Mouse (Mus musculus) kidney, adult 9 months (tissue): ENCODE measurements at regions not wholly inside any gene's neighbourhood (a gene's known extent, or its start where the extent isn't known, plus 50 kb on each side); places are given as distances from the start of the nearest gene placed in this dataset.

ENCODE experiments used
- DNase-seq: peaks from one replicate; pipeline ENCODE4 v3.0.0; 2022

DNA sequence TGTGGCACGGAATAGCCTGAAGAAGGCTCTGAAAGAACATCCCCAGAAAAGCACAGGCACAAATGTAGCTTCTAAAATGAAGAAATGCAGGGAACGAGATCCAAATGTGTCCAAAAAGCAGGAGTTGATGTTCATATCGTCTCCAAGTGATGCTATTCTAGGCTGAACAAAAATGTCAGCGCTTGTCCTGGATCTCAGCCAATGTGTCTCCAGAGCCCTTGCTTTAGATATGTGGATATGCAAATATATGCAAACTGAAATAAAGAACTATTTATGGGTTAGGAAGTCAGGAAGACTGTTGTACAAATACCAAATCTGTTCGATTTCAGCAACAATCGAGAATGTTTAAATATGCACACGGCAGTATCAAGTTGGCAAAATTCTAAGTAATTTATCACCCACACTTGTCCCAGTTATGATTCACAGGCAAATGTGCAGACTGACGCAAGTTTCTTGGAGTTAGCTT is 320.4 kb downstream of the Synb start:
- DNase-seq: no peak

DNA sequence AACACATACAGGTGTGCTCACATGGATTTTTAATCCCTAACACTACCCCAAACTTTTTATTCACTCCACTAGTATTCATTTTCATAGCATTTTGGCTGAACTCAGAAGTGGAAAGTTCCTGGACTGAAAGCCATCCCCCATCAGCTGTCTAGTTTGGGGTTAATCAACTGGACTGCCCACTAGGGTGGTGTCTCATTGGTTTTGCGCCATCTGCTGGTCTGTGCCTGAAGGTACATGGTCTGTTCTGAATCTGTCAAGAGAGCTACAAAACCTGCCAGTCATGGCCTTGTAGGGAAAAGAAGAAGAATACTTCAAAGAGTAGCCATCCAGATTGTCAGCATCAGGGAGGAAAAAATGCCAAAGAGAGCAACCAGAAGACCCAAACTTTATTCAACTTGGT is 327.3 kb downstream of the Synb start:
- DNase-seq: peak; percentile 58

DNA sequence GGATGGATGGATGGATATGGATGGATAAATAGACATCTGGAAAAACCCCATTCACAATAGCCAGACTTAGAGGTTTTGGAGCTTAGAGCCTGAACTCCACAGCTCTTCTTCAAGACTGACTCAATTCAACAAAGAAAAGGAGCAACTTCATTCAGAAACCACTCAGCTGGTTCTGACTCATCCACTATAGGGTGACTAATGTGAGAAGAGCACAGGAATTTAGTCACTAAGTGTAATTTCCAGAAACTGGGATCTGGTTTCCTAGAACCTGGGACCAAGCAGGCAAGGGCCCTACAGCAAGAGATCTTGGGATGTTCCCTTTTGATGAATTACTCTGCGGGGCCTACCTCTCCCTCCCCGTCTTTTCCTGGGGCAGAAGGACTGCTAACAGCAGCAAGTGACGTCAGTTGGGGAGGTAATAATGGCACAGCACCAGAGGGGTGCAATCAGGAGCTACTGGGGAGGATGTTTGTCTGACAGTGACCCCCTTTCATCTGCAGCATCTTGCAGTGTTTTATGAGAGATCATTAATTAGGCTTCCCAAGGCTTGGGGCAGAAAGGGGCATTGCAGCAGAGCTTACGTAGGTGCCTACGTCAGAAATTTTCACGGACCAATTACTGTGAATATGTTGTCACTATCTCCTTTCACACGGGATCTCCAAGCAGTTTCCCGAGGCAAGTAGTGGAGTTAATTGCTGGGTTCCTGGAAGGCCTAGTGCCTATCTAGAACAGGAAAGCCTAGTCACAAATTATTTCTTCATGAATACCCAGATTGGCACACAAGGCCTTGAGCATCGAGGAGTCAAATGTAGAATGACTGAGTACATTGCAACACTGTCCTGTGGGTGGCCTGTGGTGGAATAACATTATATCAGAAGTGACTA is 339.3 kb downstream of the Synb start:
- no peak for DNase-seq

DNA sequence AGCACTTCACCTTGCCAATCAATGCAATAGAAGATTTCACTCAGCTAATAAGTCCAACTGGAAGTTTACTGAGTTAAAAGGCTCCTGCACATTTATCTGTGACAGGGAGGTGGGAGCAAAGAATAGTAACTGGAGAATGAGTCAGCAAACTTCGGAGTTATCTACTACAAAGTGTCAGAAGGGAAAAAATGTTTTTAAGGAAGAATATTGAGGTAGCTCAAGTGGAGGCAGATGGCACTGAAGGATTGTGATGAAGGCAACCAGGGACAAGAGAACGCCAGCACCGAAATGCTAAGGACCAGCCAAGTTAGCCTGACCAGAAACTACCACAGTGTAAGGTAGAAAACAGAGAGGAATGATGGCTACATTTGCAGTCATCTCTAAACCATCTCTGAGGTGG is 348.2 kb downstream of the Synb start:
- no peak for DNase-seq

DNA sequence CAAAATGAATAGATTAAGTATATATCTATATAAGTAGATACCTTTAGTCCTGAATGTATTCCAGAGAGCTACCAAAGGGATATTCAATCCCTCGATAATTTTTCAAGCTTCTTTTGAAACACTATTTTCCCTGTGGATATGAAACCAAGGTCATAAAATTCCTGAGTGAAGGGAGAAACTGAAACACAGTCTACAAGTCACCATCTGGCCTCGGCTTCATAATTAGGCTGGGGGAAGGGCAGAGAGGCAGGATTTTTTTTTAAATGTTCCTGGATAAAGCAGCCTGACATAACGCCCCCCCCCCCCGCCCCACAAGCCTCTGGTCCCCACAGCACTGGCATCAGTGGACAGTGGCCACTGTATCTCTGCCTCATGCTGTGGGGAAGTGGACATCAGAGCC is 348.7 kb downstream of the Synb start:
- no peak for DNase-seq

DNA sequence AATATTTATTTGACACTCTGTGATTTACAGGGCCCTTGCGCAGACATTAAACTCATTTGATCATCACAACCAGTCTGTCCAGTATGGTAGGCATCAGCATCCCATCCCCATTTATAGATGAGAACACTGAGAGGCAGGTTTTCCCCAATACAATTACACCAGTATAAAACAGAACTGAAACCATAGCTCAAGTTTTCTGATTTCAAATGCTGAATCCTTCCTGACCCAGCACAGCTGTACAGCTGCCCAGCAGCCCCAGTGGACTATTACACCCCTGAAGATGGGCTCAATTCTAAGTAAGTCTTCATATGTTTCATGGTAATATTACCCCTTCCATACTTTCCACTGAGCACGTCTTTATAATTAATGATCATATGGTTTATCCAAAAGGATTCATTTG is 352.3 kb downstream of the Synb start:
- no peak for DNase-seq

DNA sequence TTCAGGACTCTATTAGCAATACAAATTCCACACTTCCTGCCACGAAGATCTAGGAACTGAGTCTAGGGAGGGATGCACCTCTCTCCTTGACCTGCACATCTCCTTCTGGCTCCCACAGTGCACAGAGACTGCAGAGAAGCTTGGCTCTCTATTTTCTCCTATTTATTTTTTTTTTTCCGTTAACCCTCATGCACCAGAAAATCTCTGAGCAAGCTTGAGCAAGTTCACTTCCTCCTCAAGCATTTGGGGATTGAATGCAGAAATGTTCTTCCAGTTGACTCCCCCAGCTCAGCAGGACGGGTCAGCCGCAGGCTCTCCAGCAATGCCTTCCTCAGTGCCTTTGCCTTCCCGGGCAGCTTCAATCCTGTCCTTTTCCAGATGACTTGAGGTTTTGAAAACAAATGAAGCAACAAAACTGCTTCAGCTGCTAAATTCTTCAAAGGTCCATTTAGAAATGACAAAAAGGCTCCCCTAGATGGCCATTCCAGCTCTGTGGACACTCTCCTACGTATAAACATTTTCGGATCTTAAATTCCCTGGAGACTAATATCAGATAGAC is 352.9 kb downstream of the Synb start:
- no peak for DNase-seq

DNA sequence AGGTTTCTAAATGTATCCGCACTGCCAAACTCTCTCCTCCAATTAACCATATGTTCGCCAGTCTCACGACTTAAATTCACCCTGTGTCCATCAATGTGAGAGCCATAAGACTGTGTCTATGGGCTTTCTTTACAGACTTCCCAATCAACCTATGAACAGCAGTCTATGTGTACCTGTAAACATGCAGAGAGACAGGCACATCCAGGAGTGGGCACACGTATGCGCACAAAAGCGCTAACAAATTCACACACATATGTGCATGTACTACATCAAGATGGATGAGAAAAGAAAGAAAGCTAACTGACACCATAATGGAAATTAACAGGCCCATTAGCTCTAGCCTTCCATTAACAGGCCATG is 358.8 kb downstream of the Synb start:
- no peak for DNase-seq

DNA sequence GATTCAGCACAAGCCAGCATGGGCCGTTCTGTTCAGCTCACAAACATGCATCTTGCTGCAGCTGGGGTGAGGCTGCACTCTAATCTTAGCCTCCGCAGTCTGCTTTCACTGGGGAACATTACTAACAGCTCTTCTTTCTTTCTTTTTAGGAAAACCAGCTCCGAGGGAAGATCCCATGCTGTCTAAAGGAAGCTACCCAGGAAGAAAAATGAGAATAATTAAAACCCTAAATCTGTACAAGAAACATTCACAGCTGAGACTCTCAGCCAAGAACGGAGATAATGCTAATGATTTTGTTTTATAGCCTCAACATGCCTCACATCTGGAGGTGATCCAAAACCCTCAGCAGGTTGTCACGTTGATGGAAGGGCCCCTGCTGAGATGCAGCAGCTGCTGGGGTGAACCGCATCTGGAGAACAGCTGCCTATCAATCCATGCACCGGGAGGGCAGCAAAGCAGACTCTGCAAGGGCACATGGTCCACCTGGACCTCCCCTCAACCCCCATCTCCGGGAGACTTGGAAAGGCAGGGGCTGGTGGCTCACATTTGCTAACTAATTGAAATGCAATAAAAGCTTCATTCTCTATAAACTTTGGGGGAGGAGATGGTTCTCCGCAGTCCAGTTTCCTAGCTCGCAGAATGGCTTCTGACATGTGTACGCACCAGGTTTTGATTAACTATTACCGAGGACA is 359.3 kb downstream of the Synb start:
- DNase-seq: peak; percentile 9

DNA sequence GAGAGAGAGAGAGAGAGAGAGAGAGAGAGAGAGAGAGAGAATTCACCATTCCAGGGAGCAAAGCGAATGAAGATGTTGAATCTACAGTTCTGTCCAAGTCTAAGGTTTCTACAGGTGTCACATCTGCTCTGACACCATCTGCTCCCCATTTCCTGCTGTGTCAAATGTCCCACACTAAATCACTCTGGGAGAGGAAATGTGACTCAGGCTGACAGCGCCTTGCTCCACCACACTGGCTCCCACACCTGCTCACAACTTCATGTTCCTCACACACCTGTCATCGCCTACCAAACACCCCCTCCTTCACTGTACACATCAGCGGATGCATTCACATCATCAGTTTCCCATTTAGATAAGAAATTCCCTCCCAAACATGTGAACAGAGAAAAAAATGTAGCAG is 366.3 kb downstream of the Synb start:
- DNase-seq: no peak

DNA sequence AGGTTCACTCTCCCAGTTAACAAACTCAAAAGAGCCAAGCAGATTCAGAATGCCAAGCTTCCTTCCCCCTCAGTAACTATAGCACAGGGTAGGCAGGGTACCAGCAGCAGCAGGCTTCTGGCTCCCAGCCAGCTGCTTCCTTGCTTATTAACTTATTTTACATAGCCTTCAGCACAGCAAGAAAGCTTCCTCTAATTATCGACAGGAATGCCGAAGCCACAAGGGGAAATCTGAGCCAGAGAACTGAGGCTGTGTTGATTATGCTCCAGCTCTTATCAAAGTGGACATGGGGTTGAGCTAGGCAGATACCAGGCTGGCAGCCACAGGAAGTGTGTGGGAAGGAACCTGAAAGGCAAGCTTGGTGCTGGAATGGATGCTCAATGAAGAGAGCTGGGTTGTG is 371.0 kb downstream of the Synb start:
- DNase-seq: peak; percentile 5

DNA sequence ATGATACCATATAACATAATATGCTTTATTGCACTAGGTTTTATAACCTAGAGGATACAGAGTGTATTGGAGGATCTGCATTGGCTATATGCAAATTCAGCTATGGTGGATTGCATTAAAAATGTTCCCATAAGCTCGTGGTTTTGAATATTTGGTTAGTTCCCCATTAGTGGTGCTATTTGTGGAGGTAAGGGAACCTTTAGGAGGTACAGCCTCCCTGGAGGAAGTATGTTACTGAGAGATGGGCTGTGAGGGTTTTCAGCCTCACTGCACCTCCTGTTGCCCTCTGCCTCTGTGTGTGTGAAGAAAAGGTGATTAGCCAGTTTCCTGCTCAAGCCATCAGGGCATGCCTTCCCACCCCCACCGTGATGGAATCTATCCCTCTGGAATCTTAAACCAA is 372.1 kb downstream of the Synb start:
- DNase-seq: no peak

DNA sequence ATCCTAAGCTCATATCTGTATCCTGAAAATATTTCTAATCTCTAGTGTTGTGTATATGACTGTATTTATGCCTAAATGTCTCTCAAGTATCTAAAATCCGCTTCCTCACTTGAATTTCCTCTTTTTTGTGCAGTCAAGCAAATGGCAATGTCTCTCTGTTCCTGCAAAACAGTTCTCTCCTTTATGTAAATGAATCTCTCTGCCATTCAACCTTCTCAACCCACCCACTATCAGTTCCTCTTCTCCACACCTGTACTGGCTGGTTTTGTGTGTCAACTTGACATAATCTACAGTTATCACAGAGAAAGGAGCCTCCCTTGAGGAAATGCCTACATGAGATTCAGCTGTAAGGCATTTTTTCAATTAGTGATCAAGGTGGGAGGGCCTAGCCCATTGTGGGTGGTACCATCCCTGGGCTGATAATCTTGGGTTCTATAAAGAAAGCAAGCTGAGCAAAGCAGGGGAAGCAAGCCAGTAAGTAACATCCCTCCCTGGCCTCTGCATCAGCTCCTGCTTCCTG is 375.5 kb downstream of the Synb start:
- DNase-seq: no peak

DNA sequence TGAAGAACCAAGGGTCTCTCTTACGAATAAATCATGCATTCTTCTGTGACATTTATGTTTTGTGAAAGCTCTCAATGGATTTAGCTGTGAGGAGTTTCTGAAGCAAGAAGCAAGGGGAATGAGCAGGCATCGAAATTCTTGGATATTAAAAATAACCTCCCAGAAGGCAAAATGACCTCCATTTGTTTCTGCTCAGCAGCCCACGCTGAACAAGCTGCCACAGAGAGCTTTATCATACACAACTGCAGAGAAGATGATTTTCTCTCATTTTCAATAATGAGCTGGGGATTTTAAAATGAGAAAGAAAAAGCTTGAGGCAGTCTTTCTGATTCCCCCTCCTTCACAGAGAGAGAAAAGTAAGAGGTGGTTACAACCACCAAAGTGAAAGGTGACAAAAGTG is 394.2 kb downstream of the Synb start:
- DNase-seq: no peak

DNA sequence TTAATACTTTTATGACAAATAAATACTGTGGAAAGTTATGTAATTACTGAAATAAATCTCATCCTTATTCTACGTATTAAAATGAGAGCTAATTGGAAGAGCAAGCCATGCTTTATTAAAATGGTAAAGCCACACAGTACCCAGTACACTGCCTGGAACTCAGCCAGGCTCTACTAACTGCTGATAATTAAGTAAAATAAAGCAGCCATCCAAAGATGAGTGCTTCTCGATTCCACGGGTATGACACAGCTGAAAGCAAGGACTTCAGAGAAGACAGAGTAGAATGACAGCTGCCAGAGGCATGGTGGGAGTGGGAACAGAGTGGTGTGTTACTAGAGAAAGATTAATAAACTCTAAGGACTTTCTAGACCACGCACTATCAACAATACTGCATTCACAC is 416.9 kb downstream of the Synb start:
- no peak for DNase-seq

DNA sequence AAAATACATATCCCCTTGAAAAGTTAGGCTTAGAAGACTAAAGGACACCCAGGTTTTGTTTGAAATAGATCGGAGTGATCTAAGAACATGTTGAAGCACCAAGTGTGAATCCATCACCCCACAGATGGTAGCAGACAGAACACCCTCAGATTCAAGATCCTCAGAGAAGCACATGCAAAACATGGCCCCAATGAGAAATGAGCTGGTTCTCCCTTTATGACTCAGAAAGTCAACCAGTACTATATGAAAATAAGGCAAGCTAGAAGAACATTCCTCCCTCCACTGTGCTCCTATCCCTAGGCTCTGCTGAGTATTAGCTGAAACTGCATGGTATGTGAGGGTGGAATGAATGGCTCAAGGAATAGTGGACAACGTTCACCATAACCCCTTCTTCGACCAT is 433.0 kb downstream of the Synb start:
- no peak for DNase-seq

DNA sequence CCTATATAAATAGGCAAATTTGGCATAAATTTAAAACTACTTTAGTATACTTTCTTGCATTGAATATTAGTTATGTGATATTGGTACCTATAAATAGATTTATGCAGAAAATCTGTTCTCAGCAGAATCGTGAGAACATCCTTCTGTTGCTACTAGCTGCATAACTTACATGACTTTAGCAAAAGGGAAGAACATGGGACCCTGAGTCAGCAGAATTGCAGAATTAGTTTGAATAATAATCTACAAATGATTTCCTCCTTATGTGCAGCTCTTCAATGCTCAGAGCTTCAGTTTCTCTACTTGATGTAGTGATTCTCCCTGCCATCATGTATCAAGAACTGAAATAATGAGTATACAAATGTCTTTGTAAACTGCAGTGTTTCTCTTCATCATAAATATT is 436.2 kb downstream of the Synb start:
- no peak for DNase-seq

DNA sequence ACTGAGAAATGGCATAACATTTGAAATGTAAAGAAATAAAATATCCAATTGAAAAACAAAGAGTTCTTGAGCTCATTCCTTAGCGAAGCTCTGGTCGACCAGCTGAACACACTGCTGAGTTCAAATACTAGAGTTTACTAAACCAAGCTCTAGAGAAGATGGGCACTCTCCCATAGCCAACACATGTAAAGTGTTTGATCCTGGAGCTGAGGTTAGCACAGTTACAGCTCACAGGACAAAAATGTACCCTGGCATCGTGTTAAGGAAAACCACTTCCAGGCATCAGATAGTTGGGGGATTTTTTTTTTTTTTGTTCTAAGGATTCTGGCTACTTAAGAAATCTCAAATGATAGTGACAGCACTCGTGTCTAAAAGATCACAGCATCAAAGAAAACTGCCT is 445.6 kb downstream of the Synb start:
- DNase-seq: no peak

DNA sequence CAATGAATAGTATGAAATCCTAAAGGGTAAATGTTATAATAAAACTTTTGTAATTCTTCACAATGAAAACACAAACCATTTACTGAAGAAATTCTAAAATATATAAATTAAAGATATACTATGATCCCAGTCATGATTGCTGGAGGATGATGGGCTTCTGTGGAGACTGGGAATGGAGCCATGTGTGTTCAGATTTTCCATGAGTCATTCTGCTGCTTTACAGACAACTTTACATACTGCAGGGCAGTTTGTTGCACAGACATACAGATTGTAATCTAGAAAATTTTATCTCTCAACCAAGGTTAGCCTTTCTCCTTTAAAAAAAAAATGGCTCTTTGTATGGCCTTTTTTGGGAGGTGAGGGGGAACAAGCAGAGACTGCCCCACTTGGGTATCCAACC is 446.5 kb downstream of the Synb start:
- DNase-seq: no peak

DNA sequence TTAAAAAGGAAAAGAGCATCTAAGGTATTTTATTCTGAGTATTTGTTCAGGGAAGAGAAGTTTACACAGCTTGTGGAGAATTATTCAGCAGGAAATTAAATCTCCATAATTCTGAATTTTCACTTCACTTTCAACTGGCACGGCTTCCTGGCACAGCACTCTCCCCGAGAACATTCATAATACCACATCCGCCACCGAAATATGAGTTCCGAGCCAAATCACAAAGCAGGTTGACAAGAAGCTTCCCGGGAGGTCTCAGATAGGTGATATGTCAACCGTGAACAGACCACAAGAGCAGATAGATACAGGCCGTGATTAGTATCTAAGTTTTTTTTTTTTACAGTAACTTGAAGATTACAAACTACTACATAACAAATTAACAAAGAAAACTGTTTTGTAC is 473.9 kb downstream of the Synb start:
- no peak for DNase-seq

DNA sequence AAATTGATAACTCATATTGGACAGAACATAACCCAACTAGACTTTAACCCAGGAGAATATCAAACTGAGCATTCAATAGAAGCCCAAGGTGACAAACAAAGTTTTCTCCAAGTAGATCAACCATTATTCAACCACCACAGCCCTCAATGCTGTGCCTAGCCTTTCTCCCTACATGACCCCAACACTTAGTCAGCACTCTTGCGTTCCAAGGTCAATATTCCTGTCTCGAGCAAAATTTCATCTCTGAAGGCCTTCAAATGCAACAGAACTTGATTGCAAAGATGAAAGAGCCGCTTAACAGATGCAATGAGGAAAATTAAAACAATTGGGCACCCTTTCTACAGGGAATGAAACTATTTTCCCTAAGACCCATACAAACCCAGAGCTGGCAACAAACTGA is 485.1 kb downstream of the Synb start:
- no peak for DNase-seq

DNA sequence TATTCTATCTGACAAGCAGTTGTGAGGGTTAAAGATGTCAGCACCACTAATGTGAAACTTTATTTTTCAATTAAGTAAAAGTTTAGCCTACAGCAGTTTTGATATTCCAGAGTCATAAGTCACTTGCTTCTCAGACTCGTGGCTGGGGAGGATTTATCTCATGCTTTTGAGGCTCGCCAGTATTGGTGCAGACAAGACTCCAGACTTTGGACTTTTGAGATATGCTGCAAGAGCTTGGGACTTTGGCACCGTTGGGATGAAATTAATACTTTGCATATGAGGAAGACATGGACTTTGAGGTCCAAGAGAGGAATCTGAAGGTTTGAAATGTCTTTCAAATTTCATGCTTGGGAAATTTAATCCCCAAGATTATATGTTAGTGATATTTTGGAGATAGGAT is 486.2 kb downstream of the Synb start:
- peak; percentile 14 for DNase-seq

DNA sequence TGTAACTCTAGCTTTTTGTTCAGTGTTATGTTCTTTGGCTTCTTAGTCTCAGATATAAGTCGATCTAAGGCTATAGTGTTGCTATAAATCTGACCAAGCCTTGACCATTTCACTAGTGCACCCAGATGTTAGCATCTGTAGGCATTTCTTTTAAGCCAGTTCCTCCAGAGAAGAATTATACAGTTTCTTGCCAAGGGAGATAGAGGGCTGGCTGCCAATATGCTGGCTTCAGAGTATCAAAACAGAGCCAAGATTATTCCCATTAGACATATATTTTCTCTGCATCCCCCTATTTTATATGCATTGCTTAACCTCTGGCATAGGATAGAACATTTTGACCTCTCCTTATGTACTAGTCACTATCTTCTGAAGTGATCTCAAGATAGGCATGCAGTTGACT is 487.5 kb downstream of the Synb start:
- DNase-seq: no peak

DNA sequence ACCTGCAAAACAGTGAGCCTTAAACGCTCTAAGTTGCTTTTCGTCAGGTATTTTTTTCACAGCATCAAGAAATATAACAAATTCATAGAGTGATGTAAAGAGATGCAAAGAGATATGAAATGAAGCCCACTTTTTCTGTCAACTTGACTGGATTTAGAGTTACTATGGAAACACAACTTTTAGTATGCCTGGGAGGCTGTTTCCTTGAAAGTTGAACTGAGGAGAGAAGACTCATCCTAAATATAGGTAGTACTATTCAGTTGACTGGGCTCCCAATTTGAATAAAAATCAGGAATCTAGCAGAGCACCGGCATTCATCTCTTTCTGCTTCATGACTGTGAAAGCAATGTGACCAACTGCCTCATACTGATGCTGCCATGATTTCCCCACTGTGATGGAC is 509.7 kb downstream of the Synb start:
- DNase-seq: no peak
